Mouse (Mus musculus) frontal cortex, adult 2 months (tissue): ENCODE results near the gene Mrpl53. TPM values are rescaled to one million over a fixed set of nuclear protein-coding genes. Genes with fewer than 3 reads are reported as not detected.

Experiments
- DNase-seq, 2 experiments: peaks; one replicate each; pipeline ENCODE4 v3.0.0; 2022; ENCODE audit warnings: low spot score in 1 of 2; ENCODE audit errors: extremely low spot score in 1 of 2
- polyA plus RNA-seq: library from polyadenylated mRNA; depleted of rRNA; stranded (reverse); fragments of >200 nt; gene quantifications from 2 replicates; pipeline ENCODE4 v1.2.3, GENCODE M21; 2012

The Mrpl53 gene
- polyA plus RNA-seq, 1 experiment: 96.4 TPM

- no peak for DNase-seq
Observed at GRCm38 (mm10) chr6:83092416-83093127, 16.3 kb upstream of the Mrpl53 start.

- DNase-seq: no peak
Observed at GRCm38 (mm10) chr6:83095968-83096367, 12.9 kb upstream of the Mrpl53 start.

- DNase-seq: no peak
Observed at GRCm38 (mm10) chr6:83098411-83098810, 10.4 kb upstream of the Mrpl53 start.

GRCm38 (mm10) chr6:83101316-83101687 lies 7.5 kb upstream of the Mrpl53 start, which contains the start of the genes Ccdc142 and Gm42688:
Gene Ccdc142 (plus strand): TSS chr6:83101601.
Gene Gm42688 (plus strand): TSS chr6:83101617.
- DNase-seq: peak; percentile 88 to 93

- no peak for DNase-seq
Observed at GRCm38 (mm10) chr6:83101688-83102556, 6.9 kb upstream of the Mrpl53 start.

GRCm38 (mm10) chr6:83103130-83103650 lies 5.7 kb upstream of the Mrpl53 start:
- no peak for DNase-seq

- no peak for DNase-seq
Observed at GRCm38 (mm10) chr6:83104158-83104557, 4.7 kb upstream of the Mrpl53 start.

GRCm38 (mm10) chr6:83107566-83108400 lies 1.1 kb upstream of the Mrpl53 start:
- peak in 1 of 2 experiments; percentile 75 for DNase-seq

GRCm38 (mm10) chr6:83111510-83112136 lies 2.8 kb downstream of the Mrpl53 start:
- no peak for DNase-seq

GRCm38 (mm10) chr6:83115011-83115671 lies 6.3 kb downstream of the Mrpl53 start, which contains the start of gene Mogs:
Gene Mogs (plus strand): TSS chr6:83115496.
- DNase-seq: peak in 1 of 2 experiments; percentile 92

- DNase-seq: no peak
Observed at GRCm38 (mm10) chr6:83115682-83116372, 7.0 kb downstream of the Mrpl53 start.

- no peak for DNase-seq
Observed at GRCm38 (mm10) chr6:83116373-83117164, 7.7 kb downstream of the Mrpl53 start.

GRCm38 (mm10) chr6:83117165-83117438 lies 8.3 kb downstream of the Mrpl53 start:
- no peak for DNase-seq

GRCm38 (mm10) chr6:83117616-83118015 lies 8.8 kb downstream of the Mrpl53 start:
- no peak for DNase-seq

GRCm38 (mm10) chr6:83118369-83118768 lies 9.5 kb downstream of the Mrpl53 start:
- DNase-seq: no peak

- no peak for DNase-seq
Observed at GRCm38 (mm10) chr6:83118825-83119733, 10.2 kb downstream of the Mrpl53 start.

GRCm38 (mm10) chr6:83119734-83120051 lies 10.9 kb downstream of the Mrpl53 start:
- DNase-seq: no peak
